Mouse (Mus musculus) embryo, embryonic 10 days (tissue): ENCODE measurements around the gene Pard3.

Experiments used
- DNase-seq: peaks from one replicate; pipeline ENCODE4 v3.0.0-alpha.2; 2015; ENCODE audit warnings: low spot score

Gene Pard3

GRCm38 (mm10) chr8:127063551-127064360 is at the start of gene Pard3:
Gene Pard3, plus strand, starts transcription at chr8:127063893.
- peak; percentile 90 for DNase-seq

DNA sequence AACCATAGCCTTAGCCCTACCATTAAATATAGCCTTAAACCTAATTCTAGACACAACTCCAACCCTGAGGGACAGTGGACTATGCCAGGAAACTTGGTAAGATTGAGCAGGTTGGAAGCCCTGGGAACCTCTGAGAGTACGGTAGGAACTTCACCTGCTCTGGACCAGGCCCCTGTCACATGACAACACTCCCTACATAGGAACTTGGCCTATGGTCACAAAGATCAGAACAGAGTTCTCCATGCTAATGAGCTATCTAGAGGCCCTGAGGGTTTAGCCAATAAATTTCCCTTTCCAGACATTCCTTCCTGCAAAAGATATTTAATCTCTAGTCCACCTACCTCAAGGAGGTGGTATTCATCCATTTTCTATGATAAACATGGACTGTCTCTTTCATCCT is 41.9 kb upstream of the Pard3 start:
- DNase-seq = no peak

GRCm38 (mm10) chr8:127025256-127025717 is 38.4 kb upstream of the Pard3 start:
- DNase-seq = no peak

DNA sequence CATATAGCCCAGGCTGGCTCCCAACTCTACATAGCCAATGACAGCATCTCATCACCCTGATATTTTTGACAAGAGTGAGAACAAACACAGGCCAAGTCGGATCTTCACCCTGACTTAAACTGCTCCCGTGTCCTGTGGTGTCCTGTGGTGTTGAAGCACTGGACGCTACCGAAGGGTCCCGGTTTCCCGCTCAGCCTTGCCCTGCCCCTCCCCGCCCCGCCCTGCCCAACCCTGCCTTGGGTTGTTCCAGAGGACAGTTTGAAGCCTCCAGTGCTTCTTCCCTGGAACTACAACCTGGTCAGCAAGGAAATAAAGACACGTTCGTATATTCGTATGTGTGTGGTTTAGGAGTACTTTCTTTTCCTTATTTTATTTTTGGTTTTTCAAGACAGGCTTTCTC is 37.9 kb upstream of the Pard3 start:
- DNase-seq = no peak

DNA sequence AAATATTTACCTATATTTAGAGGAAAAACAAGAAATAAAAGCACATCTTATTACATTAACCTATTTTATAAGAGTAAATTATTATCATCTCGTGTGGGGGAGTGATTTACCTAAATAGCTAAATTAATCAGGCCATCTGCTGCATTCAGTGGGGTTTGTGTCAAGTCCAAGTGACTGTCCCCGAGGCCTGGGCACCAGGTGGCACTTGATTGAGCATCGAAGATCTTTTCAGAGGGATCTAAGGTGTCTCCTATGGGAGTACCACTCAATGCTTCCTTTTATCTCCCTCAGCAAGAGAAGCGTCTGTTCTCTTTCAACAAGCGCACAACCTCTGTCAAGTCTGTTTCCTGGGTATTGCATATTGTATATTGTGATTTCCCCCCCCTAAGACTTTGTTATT is 32.2 kb upstream of the Pard3 start:
- no peak for DNase-seq

GRCm38 (mm10) chr8:127038928-127039327 is 24.8 kb upstream of the Pard3 start:
- DNase-seq = no peak

- no peak for DNase-seq
Measured at GRCm38 (mm10) chr8:127049996-127050395, 13.7 kb upstream of the Pard3 start.

- no peak for DNase-seq
Measured at GRCm38 (mm10) chr8:127052132-127052531, 11.6 kb upstream of the Pard3 start.

GRCm38 (mm10) chr8:127055081-127055480 is 8.6 kb upstream of the Pard3 start:
- no peak for DNase-seq

DNA sequence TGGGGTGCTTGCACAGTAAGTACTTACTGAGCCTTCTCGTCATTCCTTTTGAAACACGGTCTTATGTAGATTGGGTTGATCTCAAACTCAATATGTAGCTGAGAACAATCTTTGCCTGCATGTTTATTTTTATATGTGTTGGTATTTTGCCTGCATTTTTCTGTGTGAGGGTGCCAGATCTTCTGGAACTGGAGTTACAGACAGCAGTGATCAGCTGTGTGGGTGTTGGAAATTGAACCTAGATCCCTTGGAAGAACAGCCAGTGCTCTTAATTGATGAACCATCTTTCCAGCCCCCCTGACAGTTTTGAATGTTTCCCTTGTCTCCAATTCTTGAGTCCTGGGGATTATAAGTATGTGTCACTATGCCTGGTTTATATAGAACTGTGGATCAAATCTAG is 4.9 kb upstream of the Pard3 start:
- DNase-seq = no peak

DNA sequence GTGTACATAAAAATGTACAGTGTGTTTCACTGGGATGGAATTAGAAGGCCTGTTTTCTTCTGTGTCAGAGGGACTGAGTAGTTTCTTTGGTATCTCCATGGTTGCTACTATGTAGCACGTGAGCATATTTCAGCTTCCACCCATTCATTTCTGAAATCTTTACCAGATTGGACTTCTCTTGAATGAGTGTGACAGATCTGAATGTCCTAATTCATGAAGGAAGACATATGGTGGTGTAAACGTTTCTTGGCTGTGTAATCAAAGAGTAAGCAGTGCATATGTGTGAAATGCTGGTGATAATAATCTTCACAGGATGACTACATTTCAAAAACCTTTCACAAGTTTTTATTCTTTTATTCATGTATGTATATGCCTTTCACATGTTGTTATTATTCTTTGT is 3.9 kb upstream of the Pard3 start:
- DNase-seq = no peak

- DNase-seq = peak; percentile 68
Measured at GRCm38 (mm10) chr8:127064361-127065112, 844 bp downstream of the Pard3 start.

- DNase-seq = peak; percentile 53
Measured at GRCm38 (mm10) chr8:127065113-127065473, 1.4 kb downstream of the Pard3 start.

GRCm38 (mm10) chr8:127065791-127066190 is 2.1 kb downstream of the Pard3 start:
- no peak for DNase-seq

GRCm38 (mm10) chr8:127066501-127066900 is 2.8 kb downstream of the Pard3 start:
- DNase-seq = no peak

DNA sequence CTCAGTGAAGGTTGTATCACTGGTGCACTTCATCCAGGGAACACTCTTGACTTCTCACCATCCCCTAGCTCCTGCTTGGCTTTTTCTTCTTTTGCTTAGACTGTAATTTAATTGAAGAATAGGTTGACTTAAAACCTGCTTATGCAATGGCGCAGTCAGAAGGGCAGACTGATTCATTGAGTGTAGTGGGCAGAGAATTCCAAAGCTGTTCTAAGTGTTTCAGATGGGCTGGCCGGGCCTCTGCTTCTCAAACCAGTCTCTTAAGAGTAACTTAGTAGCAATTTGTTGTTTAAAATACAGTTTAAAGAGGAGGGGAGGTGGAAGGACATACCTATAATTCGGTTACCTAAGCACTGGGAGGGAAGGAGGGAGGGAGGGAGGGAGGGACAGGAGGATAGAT is 5.0 kb downstream of the Pard3 start:
- no peak for DNase-seq

- no peak for DNase-seq
Measured at GRCm38 (mm10) chr8:127070225-127070624, 6.5 kb downstream of the Pard3 start.

DNA sequence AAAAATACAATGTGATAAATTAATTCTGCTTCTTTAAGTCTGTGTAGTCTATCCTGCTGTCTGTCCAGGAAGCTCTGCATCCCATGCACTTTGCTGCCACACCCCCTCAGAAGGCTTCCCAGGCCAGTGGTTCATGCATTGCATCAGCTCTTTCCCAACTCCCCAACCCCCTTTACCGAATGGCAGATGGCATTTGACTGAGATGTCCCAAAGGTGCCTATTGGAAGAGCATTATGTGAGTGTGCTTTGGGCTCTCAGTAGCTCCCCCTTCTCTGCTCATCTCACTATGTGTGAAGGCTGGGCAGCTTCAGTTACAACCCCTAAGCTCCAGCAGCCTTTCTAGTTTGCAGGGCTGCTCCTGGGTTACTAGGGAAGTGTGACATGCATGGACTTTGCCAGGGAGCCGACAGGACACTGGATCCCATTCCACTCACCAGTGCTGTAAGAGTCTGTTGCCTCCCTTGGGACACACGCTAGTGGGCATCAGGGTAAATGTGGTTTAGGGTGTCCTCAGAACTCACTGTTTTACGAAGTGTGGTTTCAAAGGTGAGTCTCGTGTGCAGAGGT is 9.4 kb downstream of the Pard3 start:
- no peak for DNase-seq

GRCm38 (mm10) chr8:127076511-127076910 is 12.8 kb downstream of the Pard3 start:
- no peak for DNase-seq

GRCm38 (mm10) chr8:127079244-127079805 is 15.6 kb downstream of the Pard3 start:
- DNase-seq = peak; percentile 19

- DNase-seq = no peak
Measured at GRCm38 (mm10) chr8:127081297-127081696, 17.6 kb downstream of the Pard3 start.

DNA sequence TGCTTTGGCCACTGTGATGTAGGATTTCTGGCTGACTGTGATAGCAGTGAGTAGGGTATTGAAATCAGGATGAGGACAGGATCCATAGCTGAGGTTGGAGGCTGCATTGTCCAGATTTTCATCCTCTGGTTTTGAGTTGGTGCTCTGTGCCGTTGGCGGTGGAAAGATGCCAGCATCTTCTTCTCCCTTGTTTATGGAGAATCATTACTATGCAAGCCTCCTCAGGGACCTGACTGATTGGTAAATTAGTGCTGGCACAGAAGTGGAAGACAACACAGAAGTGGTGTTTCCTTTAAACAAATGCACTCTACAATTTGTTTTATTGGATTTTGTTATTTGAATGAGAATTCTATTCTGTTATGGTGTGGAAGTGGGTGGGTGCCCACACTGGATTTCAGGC is 18.8 kb downstream of the Pard3 start:
- no peak for DNase-seq

DNA sequence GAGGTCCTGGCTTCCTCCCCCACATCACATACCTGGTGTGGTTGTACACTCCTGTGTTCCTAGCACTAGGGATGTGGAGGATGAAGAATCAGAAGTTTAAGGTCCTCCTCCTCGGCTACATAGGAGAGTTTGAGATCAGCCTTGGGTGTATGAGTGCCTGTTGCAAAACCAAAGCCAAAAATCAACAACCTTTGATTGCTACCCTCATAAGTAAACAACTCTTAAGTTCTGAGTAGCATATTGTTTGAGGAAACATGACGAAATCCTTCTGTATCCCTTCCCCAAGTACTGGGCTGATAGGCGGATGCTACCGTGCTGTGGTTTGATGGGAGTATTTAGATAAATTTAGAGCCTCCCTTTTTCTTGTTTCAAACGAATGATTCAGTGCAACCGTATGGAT is 20.9 kb downstream of the Pard3 start:
- DNase-seq = no peak
